Mouse (Mus musculus): ENCODE data around the gene 1700069L16Rik. TPM values are rescaled to one million over a fixed set of nuclear protein-coding genes. Genes with fewer than 3 reads are reported as not detected.

Gene 1700069L16Rik
- polyA plus RNA-seq, 1 experiment from 2014 or later = not detected

DNA sequence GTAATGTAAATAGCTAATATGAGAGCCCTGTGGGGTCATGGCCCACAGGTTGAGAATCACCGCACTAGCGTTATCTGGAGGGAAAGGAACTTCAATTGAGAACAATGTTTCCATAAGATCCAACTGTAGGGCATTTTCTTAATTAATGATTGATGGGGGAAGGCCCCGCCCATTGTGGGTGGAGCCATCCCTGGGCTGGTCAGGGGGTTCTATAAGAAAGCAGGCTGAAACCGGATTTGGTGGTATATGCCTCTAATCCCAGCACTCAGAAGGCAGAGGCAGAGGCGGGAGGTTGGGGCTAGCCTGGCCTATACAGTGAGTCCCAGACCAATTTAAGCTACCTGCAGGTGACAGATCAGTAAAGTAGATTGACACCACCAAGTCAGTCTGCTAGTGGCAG lies 9.8 kb upstream of the 1700069L16Rik start:
- no peak for DNase-seq (ENCODE audit: low spot score)

DNA sequence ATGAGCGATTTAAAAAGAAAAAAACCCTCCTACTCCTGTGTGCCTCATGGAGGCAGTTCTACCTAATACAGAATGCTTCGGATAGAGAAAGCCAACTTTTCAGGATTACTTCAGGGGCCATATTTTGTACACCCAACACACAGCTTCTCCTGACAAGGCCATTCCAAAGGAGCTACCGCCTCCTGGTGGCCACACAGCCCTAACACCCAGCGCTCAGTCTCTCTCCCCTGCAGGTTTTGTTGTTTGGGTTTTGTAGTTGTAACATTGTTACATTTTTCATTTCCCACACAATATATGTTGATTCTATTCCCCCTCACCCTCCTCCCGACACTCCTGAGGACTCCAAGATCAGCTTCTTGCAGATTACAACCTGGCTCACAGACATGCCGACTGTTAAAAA lies 7.6 kb upstream of the 1700069L16Rik start:
- peak; percentile 43 for DNase-seq (ENCODE audit: low spot score)

DNA sequence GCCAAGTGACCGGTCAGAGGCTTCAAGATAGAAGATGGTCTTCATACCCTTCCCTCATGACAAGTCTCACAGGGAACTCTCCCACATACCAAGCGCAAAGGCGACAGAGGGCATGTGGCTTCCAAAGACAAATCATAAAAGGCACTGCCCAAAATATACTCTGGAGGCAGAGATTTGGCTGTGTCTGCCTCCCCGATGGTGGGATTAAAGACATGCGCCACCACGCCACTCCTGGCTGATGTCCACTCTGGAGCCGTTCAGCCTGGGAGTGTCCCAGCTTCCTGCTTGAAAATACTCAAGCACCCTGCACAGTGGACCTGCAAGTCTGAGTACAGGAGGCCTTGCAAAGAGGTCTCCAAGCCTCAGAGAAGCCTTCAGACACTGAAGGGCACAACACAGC lies 6.6 kb upstream of the 1700069L16Rik start:
- no peak for DNase-seq (ENCODE audit: low spot score)

GRCm38 (mm10) chr5:113730641-113731121 lies 6.1 kb upstream of the 1700069L16Rik start:
- DNase-seq (ENCODE audit: low spot score) = no peak

DNA sequence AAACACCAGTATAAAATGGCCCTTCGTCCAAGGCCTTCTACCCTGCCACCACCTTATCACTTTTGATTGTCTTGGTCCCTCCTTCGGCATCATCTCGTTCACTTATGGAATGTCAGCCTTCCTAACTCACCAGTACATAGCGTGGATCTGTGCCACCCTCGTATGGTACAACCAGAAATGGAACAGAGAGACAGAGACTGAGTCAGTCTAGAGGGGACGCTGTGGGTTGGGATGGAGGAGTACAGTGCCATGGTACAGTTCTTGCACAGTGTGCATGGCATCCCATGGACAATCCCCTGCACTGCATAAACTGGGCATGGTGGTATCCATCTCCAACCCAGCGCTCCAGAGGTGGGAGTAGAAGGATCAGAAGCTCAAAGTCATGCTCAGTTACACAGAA lies 4.1 kb upstream of the 1700069L16Rik start:
- DNase-seq (ENCODE audit: low spot score) = no peak

DNA sequence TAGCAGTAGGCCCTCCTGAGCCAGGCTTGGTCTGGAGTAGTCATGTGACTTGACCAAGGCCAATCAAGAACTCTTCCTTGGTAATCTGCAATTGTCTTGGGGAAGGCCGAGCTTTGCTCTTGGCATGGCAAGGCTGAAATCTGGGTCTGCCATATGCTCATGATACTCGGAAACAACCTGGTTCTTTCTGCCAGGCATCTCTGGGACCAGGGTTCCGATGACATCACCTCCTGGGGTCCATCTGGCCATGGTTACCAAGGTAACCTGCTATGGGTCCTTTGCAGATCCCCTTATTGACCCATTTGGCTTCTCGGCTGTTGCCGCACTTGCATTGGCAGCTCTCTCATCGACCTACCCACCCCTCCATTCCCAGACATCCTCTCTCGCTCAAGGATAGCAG lies 3.4 kb upstream of the 1700069L16Rik start:
- DNase-seq (ENCODE audit: low spot score) = no peak

GRCm38 (mm10) chr5:113727238-113727637 lies 2.7 kb upstream of the 1700069L16Rik start:
- no peak for DNase-seq (ENCODE audit: low spot score)

DNA sequence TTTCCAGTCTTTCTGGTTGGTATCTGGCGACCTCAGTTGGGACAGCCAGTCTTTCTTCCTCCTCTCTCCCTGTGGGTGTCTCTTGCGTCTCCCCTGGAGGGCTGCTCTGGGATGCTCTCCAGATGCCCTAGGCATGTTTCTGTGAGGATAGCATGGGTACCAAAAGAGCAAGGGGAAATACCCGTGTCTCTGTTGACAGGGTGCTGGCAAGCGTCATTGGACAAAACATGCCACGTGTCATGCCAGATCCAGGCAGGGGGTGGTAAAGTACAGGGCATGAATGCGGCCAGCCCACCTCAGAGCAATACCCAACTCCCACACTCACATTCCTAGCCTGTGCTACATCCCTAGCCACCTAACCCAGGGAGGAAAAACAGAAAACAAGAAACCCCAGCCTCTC lies 2.0 kb upstream of the 1700069L16Rik start:
- DNase-seq (ENCODE audit: low spot score) = no peak

GRCm38 (mm10) chr5:113725417-113725816 lies 845 bp upstream of the 1700069L16Rik start:
- DNase-seq (ENCODE audit: low spot score) = no peak

DNA sequence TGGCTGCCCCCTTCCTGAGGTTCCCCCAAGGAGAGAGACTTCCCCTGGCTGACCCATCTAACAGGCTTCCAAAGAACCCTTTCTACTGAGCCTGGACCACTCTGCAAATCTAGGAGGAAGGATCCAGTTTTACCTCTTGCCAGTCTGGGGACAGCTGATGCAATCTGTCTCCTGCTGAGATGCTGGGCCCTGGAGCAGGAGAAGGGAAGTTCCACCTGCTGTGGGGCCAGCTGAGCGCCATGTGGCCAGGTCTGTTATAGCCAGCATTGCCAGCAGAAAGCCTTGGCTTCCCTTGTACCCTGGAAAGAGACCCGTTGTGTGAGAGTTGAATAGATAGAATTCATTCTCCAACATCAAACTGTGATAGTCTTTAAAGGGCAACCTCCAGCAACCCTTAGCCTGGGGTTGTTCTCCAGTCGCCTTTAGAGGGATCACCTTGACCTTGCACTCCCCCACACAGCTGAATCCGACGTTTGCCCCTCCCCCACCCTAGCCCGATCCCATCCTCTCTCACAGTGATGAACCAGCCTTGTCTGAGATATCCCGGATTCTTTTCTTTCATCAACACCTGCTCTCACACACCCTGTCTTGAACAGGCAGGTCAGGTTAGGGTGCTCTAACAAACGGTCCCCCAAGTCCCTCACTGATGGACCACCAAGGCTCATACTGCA lies 870 bp downstream of the 1700069L16Rik start:
- no peak for DNase-seq (ENCODE audit: low spot score)

- no peak for DNase-seq (ENCODE audit: low spot score)
Measured at GRCm38 (mm10) chr5:113722224-113723013, 2.2 kb downstream of the 1700069L16Rik start.

GRCm38 (mm10) chr5:113719221-113719661 lies 5.3 kb downstream of the 1700069L16Rik start:
- no peak for DNase-seq (ENCODE audit: low spot score)

DNA sequence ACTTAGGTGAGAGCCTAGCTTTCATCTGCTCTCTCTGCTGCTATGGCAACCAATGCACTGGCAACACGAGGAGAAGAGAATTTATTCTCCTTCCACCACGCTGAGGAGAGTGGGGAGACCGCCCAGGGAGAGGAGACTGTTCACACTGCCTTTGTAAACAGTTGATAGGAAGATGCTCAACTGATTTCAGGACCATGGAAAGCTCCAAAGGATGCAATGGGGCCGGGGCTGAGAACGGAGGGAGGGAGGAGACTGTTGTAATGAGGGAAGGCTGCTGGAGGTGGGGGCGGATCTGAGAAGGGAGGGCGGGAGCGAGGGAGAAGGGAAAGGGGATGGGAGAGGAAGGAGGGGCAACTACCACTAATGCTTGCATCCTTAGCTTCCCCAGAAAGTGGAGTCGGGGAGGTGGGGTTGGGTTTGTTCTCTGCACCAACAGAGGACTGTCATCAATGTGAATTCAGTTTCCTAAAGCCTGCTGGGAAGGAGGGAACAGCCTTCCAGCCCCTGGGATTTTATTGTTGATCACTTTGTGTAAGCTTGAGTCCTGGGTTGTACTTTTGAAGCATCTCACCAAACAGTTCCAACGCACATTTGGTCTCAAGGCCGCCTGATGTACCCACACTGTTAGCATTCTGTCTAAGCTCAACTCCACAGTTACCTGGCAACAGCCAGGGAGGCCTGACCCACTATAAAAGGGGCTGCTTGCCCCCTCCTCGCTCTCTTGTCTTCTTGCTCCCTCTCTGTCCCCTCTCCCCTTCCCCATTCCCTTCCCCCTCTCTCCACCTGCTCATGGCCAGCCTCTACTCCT lies 7.8 kb downstream of the 1700069L16Rik start:
- DNase-seq (ENCODE audit: low spot score) = peak; percentile 47

DNA sequence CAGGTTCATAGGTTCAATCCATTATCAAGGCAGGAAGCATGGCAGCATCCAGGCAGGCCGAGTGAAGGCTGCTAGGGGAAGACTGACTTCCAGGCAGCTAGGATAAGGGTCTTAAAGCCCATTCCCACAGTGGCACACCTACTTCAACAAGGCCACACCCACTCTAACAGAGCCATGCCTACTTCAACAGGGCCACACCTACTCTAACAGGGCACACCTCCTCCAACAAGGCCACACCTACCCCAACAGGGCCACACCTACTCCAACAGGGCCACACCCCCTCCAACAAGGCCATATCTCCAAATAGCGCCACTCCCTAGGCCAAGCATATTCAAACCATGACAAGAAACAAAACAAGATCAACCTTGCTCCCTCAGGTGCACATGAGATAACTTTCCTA lies 11.7 kb downstream of the 1700069L16Rik start:
- no peak for DNase-seq (ENCODE audit: low spot score)

- DNase-seq (ENCODE audit: low spot score) = no peak
Measured at GRCm38 (mm10) chr5:113703803-113704585, 20.6 kb downstream of the 1700069L16Rik start.

DNA sequence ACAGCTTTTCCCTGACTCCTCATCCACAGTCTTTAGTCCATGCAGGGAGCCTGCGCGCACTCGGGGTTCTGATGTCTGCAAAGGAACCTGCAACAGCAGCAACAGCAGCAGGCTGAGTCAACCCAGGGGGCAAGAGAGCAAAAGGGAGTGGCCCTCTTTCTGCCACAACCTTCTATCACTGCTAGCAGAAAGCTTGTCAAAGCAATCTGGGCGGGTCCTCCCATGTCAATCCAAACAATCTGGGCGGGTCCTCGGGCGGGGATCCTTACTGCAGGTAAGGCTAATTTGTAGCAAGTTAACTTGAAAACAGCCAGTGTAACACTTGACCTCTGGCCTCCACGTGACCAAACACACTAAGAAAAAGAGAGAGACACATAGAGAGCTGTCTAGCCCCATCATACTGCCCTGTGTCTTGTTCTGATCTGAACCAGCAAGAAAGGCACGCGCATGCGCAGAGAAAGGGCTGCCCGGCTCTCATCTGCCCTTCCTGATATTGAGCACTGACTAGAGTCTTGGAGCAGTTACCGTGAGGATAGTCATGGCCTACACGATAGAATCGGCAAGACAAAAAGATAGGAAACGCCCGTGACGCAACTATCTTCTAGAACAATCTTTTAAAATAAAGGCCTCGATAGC lies 24.1 kb downstream of the 1700069L16Rik start:
- no peak for DNase-seq (ENCODE audit: low spot score)

GRCm38 (mm10) chr5:113694415-113694814 lies 30.2 kb downstream of the 1700069L16Rik start:
- DNase-seq (ENCODE audit: low spot score) = no peak

GRCm38 (mm10) chr5:113694000-113694399 lies 30.6 kb downstream of the 1700069L16Rik start:
- DNase-seq (ENCODE audit: low spot score) = no peak

DNA sequence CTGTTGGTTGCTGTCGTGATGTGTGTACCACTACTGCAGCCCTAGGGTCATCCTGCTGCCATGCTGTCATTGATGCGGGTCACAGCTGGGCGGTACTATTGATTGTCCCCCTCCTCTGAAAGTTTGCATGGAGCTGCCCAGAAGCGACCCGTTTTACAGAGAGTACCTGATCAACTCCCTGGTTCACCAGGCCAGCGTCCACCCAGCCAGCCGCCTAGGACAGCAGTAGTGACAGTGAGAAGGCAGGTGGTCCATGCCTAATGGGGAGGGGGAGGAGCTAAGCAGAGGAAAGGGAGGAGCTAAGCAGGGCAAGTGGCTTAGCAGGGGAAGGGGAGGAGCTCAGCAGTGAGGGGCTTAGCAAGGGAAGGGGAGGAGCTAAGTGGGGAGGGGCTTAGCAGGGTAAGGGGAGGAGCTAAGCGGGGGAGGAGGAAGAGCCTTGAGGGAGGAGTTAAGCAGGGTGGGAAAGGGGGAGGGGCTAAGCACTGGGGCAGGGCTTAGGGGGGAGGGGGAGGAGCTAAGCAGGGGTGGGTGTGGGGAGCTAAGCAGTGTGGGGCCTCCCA lies 31.3 kb downstream of the 1700069L16Rik start:
- no peak for DNase-seq (ENCODE audit: low spot score)

GRCm38 (mm10) chr5:113690866-113691265 lies 33.7 kb downstream of the 1700069L16Rik start:
- no peak for DNase-seq (ENCODE audit: low spot score)
